Mouse (Mus musculus) hindbrain, embryonic 14.5 days (tissue): Measurements from ENCODE around the gene Suds3. TPM values are rescaled to one million over a fixed set of nuclear protein-coding genes. Genes with fewer than 3 reads are reported as not detected.
A peak's percentile ranks its signal among the peaks of the same experiment; 100 is the strongest.

Experiments
- ATAC-seq: fragments of 200-750 bp; cut with Nextera tagmentation; 2 replicates; pipeline ENCODE4 v1.8.0; 2017; ENCODE audit warnings: moderate number of reproducible peaks, mild to moderate bottlenecking, moderate TSS enrichment, moderate library complexity; ENCODE audit not compliant: low FRiP score
- DNase-seq: peaks from one replicate; pipeline ENCODE4 v3.0.0-alpha.2; 2015; ENCODE audit warnings: low spot score
- H3K27ac ChIP-seq: fragments of 300-500 bp; sonication (generic); 2 replicates; pipeline ENCODE4 v1.5.1; 2014; ENCODE audit warnings: mild to moderate bottlenecking, moderate library complexity
- H3K27me3 ChIP-seq: fragments of 300-500 bp; sonication (generic); 2 replicates; pipeline ENCODE4 v1.6.1; 2014; ENCODE audit warnings: mild to moderate bottlenecking, low read length, mixed read lengths; ENCODE audit not compliant: control insufficient read depth, insufficient read depth
- H3K36me3 ChIP-seq: fragments of 300-500 bp; sonication (generic); replicated peaks from 2 replicates; pipeline ENCODE4 v1.6.1; 2014; ENCODE audit not compliant: control insufficient read depth, insufficient read depth
- H3K4me1 ChIP-seq: fragments of 300-500 bp; sonication (generic); replicated peaks from 2 replicates; pipeline ENCODE4 v1.6.1; 2014; ENCODE audit warnings: antibody characterized with exemption, low read length, mixed read lengths; ENCODE audit not compliant: control insufficient read depth, insufficient read depth
- H3K4me2 ChIP-seq: fragments of 300-500 bp; sonication (generic); replicated peaks from 2 replicates; pipeline ENCODE4 v1.6.1; 2014; ENCODE audit warnings: mild to moderate bottlenecking, moderate library complexity
- H3K4me3 ChIP-seq: fragments of 300-500 bp; sonication (generic); replicated peaks from 2 replicates; pipeline ENCODE4 v1.5.1; 2014; ENCODE audit warnings: mild to moderate bottlenecking, low read length
- H3K9ac ChIP-seq: fragments of 300-500 bp; sonication (generic); 2 replicates; pipeline ENCODE4 v1.6.1; 2014
- H3K9me3 ChIP-seq: fragments of 300-500 bp; sonication (generic); 2 replicates; pipeline ENCODE4 v1.6.1; 2016; ENCODE audit warnings: low read length; ENCODE audit not compliant: control insufficient read depth
- WGBS: fragments of 180-500 bp; shearing (Covaris S2); extraction: QIAGEN DNeasy Blood & Tissue Kit; methylation state at CpG from one replicate; pipeline ENCODE4 v1.1.7; 2014; 5-methylcytosine and 5-hydroxymethylcytosine counted together
- polyA plus RNA-seq: library from polyadenylated mRNA; unstranded; fragments of >200 nt; fragmentation: Nextera tagmentation; extraction: Ambion mirVana; gene quantifications from 2 replicates; pipeline ENCODE4 v1.2.1, GENCODE M21; 2014

The Suds3 gene
- polyA plus RNA-seq, 1 experiment from 2014 or later: 52.8 TPM

DNA sequence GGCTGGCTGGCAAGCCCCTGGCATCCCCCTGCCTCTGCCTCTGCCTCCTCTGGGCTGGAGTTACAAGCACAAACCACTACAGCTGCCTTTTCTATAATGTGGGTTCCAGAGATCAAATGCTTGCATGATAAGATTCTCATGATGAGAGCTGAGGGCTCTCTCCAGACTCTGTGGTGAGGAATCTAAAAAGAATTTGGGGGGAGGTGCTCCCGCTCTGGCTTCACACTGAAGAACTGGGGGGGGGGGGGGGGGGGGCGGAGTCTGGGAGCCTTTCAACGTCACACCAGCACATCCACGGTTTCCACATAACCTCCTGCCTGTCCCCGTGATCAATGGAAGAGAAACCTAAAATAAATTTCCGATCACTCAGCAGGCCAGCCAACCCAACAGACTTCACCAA is 26.1 kb downstream of the Suds3 start:
- Histone ChIP-seq H3K9ac (no peak overlapping the region), H3K36me3 (peaks cover 41% of the 10 kb centered on the region), H3K27me3 (no peaks in the 10 kb centered on the region), H3K9me3 (no peaks in the 10 kb centered on the region), H3K4me3 (no peak overlapping the region), H3K4me1 (0 out of 2 replicates have a peak, but pooled peaks cover 3% of the 10 kb centered on the region), H3K27ac (no peak overlapping the region), H3K4me2 (no peak overlapping the region)
- 30% methylated on average over 5 of the region's 6 CpGs for WGBS
- no peak for ATAC-seq
- no peak for DNase-seq

DNA sequence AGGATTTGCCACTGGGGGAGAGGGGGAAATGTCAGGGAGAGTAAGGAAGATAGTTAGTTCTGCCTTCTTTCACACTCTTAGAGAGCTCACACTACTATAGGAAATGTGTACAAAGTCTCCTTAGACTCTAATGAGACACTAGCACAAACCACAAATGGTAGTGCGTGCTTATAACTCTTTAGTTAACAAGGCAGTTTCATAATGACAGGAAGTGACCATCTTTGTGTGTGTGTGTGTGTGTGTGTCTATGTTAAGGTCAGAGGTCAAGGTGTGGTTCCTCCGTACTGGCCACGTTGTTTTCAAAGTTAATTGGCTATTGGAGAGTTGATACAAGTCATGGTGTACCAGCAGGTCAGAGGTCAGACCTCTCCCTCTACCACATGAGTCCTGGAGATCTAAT is 26.8 kb downstream of the Suds3 start:
- Histone ChIP-seq H3K4me2 (no peak overlapping the region), H3K4me1 (0 out of 2 replicates have a peak, but pooled peaks cover 3% of the 10 kb centered on the region), H3K9me3 (no peaks in the 10 kb centered on the region), H3K36me3 (peaks cover 35% of the 10 kb centered on the region), H3K27me3 (no peaks in the 10 kb centered on the region), H3K9ac (no peak overlapping the region), H3K27ac (no peak overlapping the region), H3K4me3 (no peak overlapping the region)
- DNase-seq: no peak
- no peak for ATAC-seq
- 57% methylated on average over 3 of the region's 3 CpGs for WGBS

DNA sequence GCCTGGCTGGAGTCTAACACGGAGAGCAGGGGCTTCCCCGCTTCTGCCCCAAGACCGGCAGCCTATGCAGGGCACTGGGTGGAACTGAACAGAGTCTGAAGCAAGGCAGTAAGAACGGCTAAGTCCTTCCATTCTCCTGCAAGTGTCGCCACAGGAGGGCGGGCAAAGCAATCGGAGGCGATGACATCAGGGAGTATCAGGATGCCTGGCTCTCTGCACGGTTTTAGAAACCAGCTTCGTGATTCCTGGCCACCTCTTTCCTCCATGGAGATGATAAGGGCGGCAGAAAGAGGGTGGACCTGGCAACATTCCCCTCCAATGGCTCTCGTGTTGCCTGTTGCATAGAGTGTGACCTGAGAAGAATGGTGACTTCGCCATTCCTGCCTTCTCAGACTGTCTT is 28.2 kb downstream of the Suds3 start:
- DNase-seq (peak; percentile 61), ATAC-seq (no peak)
- Histone ChIP-seq H3K4me1 (0 out of 2 replicates have a peak, but pooled peaks cover 3% of the 10 kb centered on the region), H3K4me2 (peak overlapping the region; percentile 40), H3K27ac (no peak overlapping the region), H3K4me3 (no peak overlapping the region), H3K9ac (peak overlapping the region; percentile 38), H3K9me3 (no peaks in the 10 kb centered on the region), H3K36me3 (peaks cover 21% of the 10 kb centered on the region), H3K27me3 (no peaks in the 10 kb centered on the region)
- WGBS: 9% methylated on average over 13 of the region's 13 CpGs

DNA sequence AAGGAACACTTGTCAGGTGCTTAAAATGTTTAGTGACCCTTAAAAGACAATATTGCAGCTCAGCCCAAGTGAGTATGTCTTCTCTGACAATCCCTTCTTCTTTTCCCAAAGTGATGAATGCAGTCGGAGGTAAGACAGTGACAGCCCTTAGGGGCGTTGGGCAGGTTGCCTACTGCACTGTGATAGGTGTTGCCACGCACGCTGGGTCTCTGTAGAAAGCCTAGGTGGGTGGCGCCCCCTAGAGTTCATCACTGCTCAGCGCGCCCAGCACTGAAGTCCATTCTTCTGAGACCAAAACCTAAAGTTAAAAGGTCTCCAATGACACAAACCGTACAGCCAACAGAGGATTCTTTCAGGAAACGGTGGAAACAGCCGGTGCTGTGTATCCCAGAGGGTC is 46.4 kb downstream of the Suds3 start:
- H3K4me3 ChIP-seq: 0 out of 2 replicates have a peak overlapping the region, but pooled peaks have one; percentile 5
- DNase-seq (peak; percentile 73), ATAC-seq (peak; percentile 43; the same call in 1 of the 2 replicates)
- peaks cover 5% of the 10 kb centered on the region; the same call in 1 of the 2 replicates for H3K9me3 ChIP-seq
- H3K27me3 ChIP-seq: no peaks in the 10 kb centered on the region
- 12% methylated on average over 10 of the region's 10 CpGs for WGBS
- H3K4me2 ChIP-seq: peak overlapping the region; percentile 38
- no peak overlapping the region for H3K27ac ChIP-seq
- no peaks in the 10 kb centered on the region for H3K4me1 ChIP-seq
- no peak overlapping the region for H3K9ac ChIP-seq
- H3K36me3 ChIP-seq: no peaks in the 10 kb centered on the region

DNA sequence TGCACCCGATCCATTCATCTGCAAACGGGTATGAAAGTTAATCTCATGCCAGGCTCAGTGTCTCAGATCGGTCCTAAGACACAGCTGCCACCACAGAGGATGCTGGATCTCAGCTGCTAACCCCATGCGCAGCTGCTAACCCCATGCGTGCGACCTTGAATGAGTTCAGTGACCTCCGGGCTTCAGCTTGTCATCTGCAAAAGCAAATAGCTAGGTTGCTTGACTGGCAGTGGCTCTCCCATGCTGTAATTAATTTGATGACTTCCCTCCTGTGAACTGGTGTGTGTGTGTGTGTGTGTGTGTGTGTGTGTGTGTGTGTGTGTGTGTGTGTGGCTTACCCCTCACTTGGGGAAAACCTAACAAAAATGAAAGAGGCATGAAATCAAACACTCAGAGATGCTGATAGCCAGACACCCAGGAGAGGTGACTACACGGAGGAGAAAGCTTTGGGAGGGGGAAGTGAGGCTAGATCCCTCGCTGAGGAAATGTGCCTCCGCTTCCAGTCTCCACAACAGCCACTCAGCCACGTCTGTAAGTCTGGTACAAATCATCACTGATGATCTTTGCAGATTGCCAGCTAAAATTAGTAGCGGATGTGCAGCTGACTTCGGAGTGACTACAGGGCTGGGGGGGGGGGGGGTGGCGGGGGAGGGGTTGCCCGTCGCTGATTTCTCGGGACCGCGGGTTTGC is 47.0 kb downstream of the Suds3 start:
- no peak for DNase-seq
- H3K4me2 ChIP-seq: peak overlapping the region; percentile 38
- no peak for ATAC-seq
- H3K9ac ChIP-seq: no peak overlapping the region
- no peaks in the 10 kb centered on the region for H3K27me3 ChIP-seq
- 0 out of 2 replicates have a peak overlapping the region, but pooled peaks have one; percentile 5 for H3K4me3 ChIP-seq
- H3K27ac ChIP-seq: no peak overlapping the region
- H3K9me3 ChIP-seq: peaks cover 5% of the 10 kb centered on the region; the same call in 1 of the 2 replicates
- no peaks in the 10 kb centered on the region for H3K4me1 ChIP-seq
- 26% methylated on average over 17 of the region's 19 CpGs for WGBS
- H3K36me3 ChIP-seq: no peaks in the 10 kb centered on the region

DNA sequence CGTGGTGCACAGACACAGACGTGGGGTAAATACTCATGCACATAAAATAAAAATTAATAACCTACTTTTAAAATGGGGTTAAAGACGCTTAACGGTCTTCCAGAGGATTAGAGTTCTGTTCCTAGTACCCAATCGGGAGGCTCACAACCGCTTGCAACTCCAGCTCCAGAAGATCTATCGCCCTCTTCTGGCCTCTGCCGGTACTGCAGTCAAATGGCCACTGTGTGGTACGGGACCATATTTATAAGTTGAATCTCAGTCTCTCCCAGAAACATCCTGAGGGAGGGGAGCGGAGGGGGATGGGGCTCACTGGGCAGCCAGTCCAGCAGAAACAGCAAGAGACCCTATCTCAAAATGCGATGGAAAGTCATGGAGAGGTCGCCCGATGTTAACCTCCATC is 47.7 kb downstream of the Suds3 start:
- H3K27me3 ChIP-seq: no peaks in the 10 kb centered on the region
- H3K9ac ChIP-seq: no peak overlapping the region
- ATAC-seq (no peak), DNase-seq (no peak)
- H3K36me3 ChIP-seq: no peaks in the 10 kb centered on the region
- no peak overlapping the region for H3K4me3 ChIP-seq
- no peak overlapping the region for H3K4me2 ChIP-seq
- peaks cover 5% of the 10 kb centered on the region; the same call in 1 of the 2 replicates for H3K9me3 ChIP-seq
- H3K4me1 ChIP-seq: no peaks in the 10 kb centered on the region
- 76% methylated on average over 13 of the region's 13 CpGs for WGBS
- no peak overlapping the region for H3K27ac ChIP-seq

DNA sequence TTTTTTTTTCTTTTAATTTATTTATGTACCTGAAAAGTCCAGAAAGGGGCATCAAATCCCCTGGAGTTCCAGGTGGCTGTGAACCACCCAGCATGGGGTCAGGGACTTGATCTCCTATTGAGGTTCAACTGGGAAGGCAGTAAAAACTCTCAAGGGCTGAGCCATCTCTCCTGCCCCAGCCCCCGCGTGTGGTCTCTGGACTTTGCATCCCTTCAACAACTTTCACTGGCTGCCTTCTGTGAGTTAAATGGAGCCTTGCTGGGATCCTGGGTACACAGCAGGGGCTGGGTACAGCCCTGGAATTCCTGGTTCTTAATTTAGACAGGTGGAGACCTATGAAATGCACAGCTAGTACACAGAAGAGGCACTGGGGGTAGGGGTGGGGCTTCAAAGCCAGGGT is 54.7 kb downstream of the Suds3 start:
- no peak overlapping the region for H3K4me3 ChIP-seq
- 59% methylated on average over 2 of the region's 2 CpGs for WGBS
- ATAC-seq (no peak), DNase-seq (no peak)
- no peaks in the 10 kb centered on the region for H3K9me3 ChIP-seq
- no peaks in the 10 kb centered on the region for H3K4me1 ChIP-seq
- H3K36me3 ChIP-seq: no peaks in the 10 kb centered on the region
- H3K9ac ChIP-seq: no peak overlapping the region
- H3K27me3 ChIP-seq: no peaks in the 10 kb centered on the region
- H3K4me2 ChIP-seq: no peak overlapping the region
- no peak overlapping the region for H3K27ac ChIP-seq

DNA sequence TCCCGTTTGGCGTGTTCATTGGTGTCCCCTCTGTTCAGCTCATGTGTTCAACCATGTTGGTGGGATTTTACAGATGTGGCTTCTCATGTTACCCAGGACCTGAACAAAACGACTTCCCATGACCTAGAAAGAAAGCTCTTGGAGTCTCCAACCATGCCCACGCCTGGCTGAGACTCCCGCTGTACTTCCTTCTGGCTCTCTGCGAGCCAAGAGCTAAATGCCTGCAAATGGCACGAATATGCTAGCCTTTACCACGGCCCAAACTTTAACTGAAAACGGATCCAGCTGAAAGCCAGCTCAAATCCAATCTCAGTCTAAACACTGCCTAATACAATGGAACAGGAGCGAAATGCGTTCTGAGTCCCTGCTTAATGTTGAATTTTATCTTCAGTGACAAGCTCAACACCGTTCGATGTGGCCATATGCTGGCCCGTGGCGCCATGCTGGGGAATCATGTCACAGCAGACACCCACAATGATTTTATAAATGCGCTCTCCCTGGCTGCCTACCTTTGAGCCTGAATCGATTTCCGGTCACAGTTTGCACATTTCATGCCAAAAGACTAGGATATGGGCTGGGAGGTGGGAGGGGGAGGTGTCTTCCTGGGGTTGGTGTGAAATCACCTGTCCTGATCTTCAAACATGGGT is 55.3 kb downstream of the Suds3 start:
- Histone ChIP-seq H3K36me3 (no peaks in the 10 kb centered on the region), H3K9me3 (no peaks in the 10 kb centered on the region), H3K4me3 (no peak overlapping the region), H3K4me1 (no peaks in the 10 kb centered on the region), H3K9ac (no peak overlapping the region), H3K27ac (no peak overlapping the region), H3K27me3 (no peaks in the 10 kb centered on the region), H3K4me2 (no peak overlapping the region)
- WGBS: 73% methylated on average over 18 of the region's 18 CpGs
- DNase-seq (no peak), ATAC-seq (no peak)

DNA sequence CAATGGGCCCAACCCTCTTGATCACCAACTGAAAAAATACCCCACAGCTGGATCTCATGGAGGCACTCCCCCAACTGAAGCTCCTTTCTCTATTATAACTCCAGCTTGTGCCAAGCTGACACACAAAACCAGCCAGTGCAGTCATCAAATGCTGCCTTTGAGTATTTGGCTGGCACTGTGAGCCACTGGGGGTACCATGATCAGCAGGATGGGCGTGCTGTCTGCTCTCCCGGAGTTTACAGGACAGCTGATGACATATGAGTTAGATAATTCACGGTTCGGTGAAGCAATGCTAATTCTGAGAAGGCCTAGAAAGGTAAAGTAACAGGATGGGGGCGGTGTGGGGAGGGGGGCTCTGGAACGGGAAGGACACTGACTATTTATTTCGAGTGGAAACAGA is 66.0 kb downstream of the Suds3 start:
- Histone ChIP-seq H3K9ac (no peak overlapping the region), H3K4me2 (no peak overlapping the region), H3K27me3 (no peaks in the 10 kb centered on the region), H3K4me1 (no peaks in the 10 kb centered on the region), H3K9me3 (no peaks in the 10 kb centered on the region), H3K4me3 (no peak overlapping the region), H3K27ac (no peak overlapping the region), H3K36me3 (no peaks in the 10 kb centered on the region)
- WGBS: 77% methylated on average over 7 of the region's 7 CpGs
- no peak for DNase-seq
- ATAC-seq: no peak
